Mouse (Mus musculus): ENCODE measurements around the gene Cend1. TPM values are rescaled to one million over a fixed set of nuclear protein-coding genes. Genes with fewer than 3 reads are reported as not detected.
A peak's percentile ranks its signal among the peaks of the same experiment; 100 is the strongest.

Gene Cend1
- not detected in 2 replicates for polyA plus RNA-seq (2012)

- peaks cover 39% of the 10 kb centered on the region for H3K36me3 ChIP-seq (ENCODE audit: control insufficient read depth)
- peaks cover 15% of the 10 kb centered on the region for H3K27me3 ChIP-seq (ENCODE audit: control insufficient read depth)
- H3K4me1 ChIP-seq (ENCODE audit: control insufficient read depth) = peaks cover 51% of the 10 kb centered on the region
- TF ChIP-seq GATA1 (IDR thresholded peaks at IDR 0.05; ENCODE audit: low read length) (no peak), TAL1 (IDR thresholded peaks at IDR 0.05; ENCODE audit: low read length) (no peak)
- H3K4me3 ChIP-seq (replicated peaks) = no peak within 1 kb of the TSS
- no peaks in the 10 kb centered on the region for H3K9me3 ChIP-seq (ENCODE audit: control insufficient read depth, low read length)
These were observed at the start of gene Cend1 for GRCm38 (mm10) chr7:141429310-141429709. Gene Cend1, minus strand, starts transcription at chr7:141429491.

- H3K27me3 ChIP-seq (ENCODE audit: control insufficient read depth) = peaks cover 29% of the 10 kb centered on the region
- peaks cover 4% of the 10 kb centered on the region for H3K36me3 ChIP-seq (ENCODE audit: control insufficient read depth)
- TF ChIP-seq TAL1 (IDR thresholded peaks at IDR 0.05; ENCODE audit: low read length) (no peak), GATA1 (IDR thresholded peaks at IDR 0.05; ENCODE audit: low read length) (no peak)
These were observed 49.0 kb upstream of the Cend1 start for GRCm38 (mm10) chr7:141478270-141478748.

GRCm38 (mm10) chr7:141477578-141478269 is 48.4 kb upstream of the Cend1 start:
- Histone ChIP-seq H3K27me3 (ENCODE audit: control insufficient read depth) (peaks cover 23% of the 10 kb centered on the region), H3K9me3 (ENCODE audit: control insufficient read depth, low read length) (no peaks in the 10 kb centered on the region; the same call in 1 of the 2 replicates), H3K4me1 (ENCODE audit: control insufficient read depth) (peaks cover 78% of the 10 kb centered on the region), H3K36me3 (ENCODE audit: control insufficient read depth) (peaks cover 9% of the 10 kb centered on the region), H3K4me3 (replicated peaks) (no peak overlapping the region)
- TF ChIP-seq TAL1 (IDR thresholded peaks at IDR 0.05; ENCODE audit: low read length) = no peak
- no peak for TF ChIP-seq GATA1 (IDR thresholded peaks at IDR 0.05; ENCODE audit: low read length)

More at GRCm38 (mm10) chr7:141478270-141478748, 49.0 kb upstream of the Cend1 start:
- Histone ChIP-seq H3K4me3 (replicated peaks) (no peak overlapping the region), H3K4me1 (ENCODE audit: control insufficient read depth) (peaks cover 75% of the 10 kb centered on the region), H3K9me3 (ENCODE audit: control insufficient read depth, low read length) (no peaks in the 10 kb centered on the region; the same call in 1 of the 2 replicates)

DNA sequence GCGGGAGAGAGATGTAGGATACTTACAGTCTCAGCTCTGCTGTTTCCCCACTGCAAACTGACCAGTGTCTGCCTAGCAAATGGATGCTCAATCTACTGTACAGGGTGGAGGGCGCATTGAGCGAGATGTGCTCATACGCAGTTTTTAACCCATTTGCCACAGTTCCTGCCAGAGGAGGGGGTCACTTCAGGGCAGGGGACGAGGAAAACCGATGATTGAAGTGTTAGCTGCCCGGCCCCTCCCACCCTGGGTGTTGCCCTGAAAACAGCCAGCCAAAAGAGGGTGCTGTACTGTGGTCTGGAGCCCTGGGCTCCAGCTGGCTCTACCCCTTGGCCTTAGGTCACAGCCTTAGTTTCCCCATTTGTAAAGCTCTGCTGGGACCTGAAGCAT is 47.7 kb upstream of the Cend1 start:
- Histone ChIP-seq H3K36me3 (ENCODE audit: control insufficient read depth) (peaks cover 17% of the 10 kb centered on the region), H3K4me1 (ENCODE audit: control insufficient read depth) (peaks cover 76% of the 10 kb centered on the region), H3K4me3 (replicated peaks) (peak overlapping the region; percentile 95), H3K27me3 (ENCODE audit: control insufficient read depth) (peaks cover 16% of the 10 kb centered on the region), H3K9me3 (ENCODE audit: control insufficient read depth, low read length) (no peaks in the 10 kb centered on the region; the same call in 1 of the 2 replicates)
- TF ChIP-seq GATA1 (IDR thresholded peaks at IDR 0.05; ENCODE audit: low read length) (no peak), TAL1 (IDR thresholded peaks at IDR 0.05; ENCODE audit: low read length) (no peak)

DNA sequence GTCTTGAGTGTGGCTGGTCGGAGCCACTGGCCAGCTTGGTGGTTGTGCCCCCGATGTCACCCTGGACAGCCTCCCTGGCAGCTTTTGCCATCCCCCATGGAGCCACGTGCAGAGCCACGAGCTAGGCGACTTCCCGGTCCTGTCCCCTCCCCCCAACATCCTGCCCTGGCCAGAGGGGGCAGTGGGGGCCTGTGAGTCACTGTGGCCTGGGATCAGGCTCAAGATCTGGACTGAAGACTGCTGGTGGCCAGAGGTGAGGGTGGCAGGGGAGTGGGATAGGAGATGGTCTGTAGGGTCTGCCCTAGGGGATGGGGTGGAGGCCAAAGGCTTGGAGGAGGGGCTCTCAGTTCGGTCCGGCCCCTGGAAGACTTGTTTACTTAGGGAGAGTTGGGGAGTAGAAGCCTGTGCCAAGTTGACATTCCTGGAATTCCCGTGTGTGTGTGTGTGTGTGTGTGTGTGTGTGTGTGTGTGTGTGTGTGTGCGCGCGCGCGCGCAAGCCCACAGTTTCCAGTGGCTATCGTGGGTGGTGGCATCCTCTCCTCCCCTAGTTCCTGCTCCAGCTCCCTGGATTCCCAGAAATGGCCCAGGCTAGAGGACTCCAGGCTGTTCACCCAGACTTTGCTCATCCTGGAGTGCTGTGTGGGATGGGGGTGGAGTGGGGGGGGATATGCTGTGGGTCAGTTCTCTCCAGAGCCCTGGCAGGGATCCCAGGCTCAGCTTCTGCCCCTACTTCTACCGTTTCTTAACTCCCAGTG is 47.1 kb upstream of the Cend1 start:
- Histone ChIP-seq H3K36me3 (ENCODE audit: control insufficient read depth) (peaks cover 21% of the 10 kb centered on the region), H3K9me3 (ENCODE audit: control insufficient read depth, low read length) (no peaks in the 10 kb centered on the region), H3K4me1 (ENCODE audit: control insufficient read depth) (peaks cover 72% of the 10 kb centered on the region), H3K27me3 (ENCODE audit: control insufficient read depth) (peaks cover 10% of the 10 kb centered on the region), H3K4me3 (replicated peaks) (peak overlapping the region; percentile 95)
- no peak for TF ChIP-seq GATA1 (IDR thresholded peaks at IDR 0.05; ENCODE audit: low read length)
- no peak for TF ChIP-seq TAL1 (IDR thresholded peaks at IDR 0.05; ENCODE audit: low read length)

DNA sequence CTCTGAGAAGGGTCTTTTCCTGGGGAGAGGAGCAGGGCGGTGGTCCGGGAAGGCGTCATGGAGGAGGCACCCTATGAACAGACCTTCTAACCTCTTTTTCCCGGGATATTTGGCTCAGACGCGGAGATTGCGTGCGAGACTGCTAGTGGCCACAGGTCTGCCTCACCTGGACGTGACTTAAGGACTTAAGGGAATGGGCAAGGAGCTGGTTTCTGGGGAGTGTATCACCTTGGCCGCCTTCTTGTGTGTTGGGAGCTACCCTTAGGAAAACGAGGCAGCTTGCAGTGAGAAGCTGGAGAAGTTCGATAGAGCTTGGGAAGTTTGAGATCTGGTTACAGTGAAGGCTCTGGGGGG is 46.5 kb upstream of the Cend1 start:
- H3K4me1 ChIP-seq (ENCODE audit: control insufficient read depth) = peaks cover 67% of the 10 kb centered on the region

DNA sequence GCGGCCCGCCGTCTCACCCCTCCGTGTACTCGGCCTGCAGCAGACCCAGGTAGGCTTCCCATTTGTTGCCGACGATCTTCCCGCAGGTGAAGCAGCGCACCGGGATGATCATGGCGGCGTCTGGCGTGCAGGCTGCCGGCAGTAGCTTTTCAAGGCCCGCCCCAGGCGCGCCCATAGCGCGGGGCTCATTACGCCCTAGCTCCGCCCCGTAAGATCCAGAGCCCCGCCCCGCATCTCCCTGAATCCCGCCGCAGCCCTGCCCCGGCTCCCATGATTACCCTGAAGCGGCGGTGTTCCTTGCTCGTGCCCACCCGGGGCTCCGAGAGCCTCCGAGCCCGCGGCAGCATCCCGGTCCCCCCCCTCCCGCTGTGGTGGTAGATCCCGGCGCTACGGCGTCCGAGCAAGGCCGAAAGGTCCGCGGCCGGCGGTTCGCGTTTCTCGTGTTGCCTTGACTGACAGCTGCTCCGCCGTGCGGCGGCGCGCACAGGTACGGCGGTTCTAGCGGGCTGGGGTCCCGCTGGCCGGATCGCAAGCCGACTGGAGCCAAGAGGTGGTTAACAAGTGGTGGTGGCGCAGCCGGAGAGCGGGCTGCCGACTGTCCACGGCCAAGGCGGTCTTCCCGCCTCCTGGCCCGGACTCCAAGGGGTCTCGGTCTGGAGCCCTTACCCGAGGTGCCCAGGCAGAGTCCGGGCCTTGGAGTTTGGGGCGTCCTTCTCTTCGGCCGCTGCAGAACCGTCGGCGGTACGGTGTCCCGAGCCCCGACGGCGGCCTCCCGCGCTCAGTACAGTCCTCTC is 45.9 kb upstream of the Cend1 start, which contains the start of the genes Polr2l and Tspan4:
TSS of gene Polr2l (minus strand) at position 122 of the 794 bp plus-strand sequence.
TSS of gene Tspan4 (plus strand) at position 230 of the 794 bp plus-strand sequence.
- peaks cover 33% of the 10 kb centered on the region for H3K36me3 ChIP-seq (ENCODE audit: control insufficient read depth)
- H3K27me3 ChIP-seq (ENCODE audit: control insufficient read depth) = no peaks in the 10 kb centered on the region; the same call in 1 of the 2 replicates
- peaks cover 68% of the 10 kb centered on the region for H3K4me1 ChIP-seq (ENCODE audit: control insufficient read depth)
- TF ChIP-seq TAL1 (IDR thresholded peaks at IDR 0.05; ENCODE audit: low read length) (no peak), GATA1 (IDR thresholded peaks at IDR 0.05; ENCODE audit: low read length) (no peak)
- H3K9me3 ChIP-seq (ENCODE audit: control insufficient read depth, low read length) = no peaks in the 10 kb centered on the region
- peak within 1 kb of the TSS; percentile 95 for H3K4me3 ChIP-seq (replicated peaks)

More for the DNA sequence above, 46.5 kb upstream of the Cend1 start:
- Histone ChIP-seq H3K4me3 (replicated peaks) (peak overlapping the region; percentile 95), H3K9me3 (ENCODE audit: control insufficient read depth, low read length) (no peaks in the 10 kb centered on the region), H3K27me3 (ENCODE audit: control insufficient read depth) (peaks cover 4% of the 10 kb centered on the region), H3K36me3 (ENCODE audit: control insufficient read depth) (peaks cover 27% of the 10 kb centered on the region)
- no peak for TF ChIP-seq GATA1 (IDR thresholded peaks at IDR 0.05; ENCODE audit: low read length)
- no peak for TF ChIP-seq TAL1 (IDR thresholded peaks at IDR 0.05; ENCODE audit: low read length)

- peaks cover 77% of the 10 kb centered on the region for H3K4me1 ChIP-seq (ENCODE audit: control insufficient read depth)
- H3K27me3 ChIP-seq (ENCODE audit: control insufficient read depth) = no peaks in the 10 kb centered on the region; the same call in 1 of the 2 replicates
- TF ChIP-seq TAL1 (IDR thresholded peaks at IDR 0.05; ENCODE audit: low read length) = no peak
- no peak for TF ChIP-seq GATA1 (IDR thresholded peaks at IDR 0.05; ENCODE audit: low read length)
- H3K9me3 ChIP-seq (ENCODE audit: control insufficient read depth, low read length) = no peaks in the 10 kb centered on the region
- peak overlapping the region; percentile 95 for H3K4me3 ChIP-seq (replicated peaks)
- peaks cover 43% of the 10 kb centered on the region for H3K36me3 ChIP-seq (ENCODE audit: control insufficient read depth)
These were observed 44.9 kb upstream of the Cend1 start for GRCm38 (mm10) chr7:141474160-141474559.
